Mouse (Mus musculus) MEL (cell line): ENCODE results near the gene Olfr1130. TPM values are rescaled to one million over a fixed set of nuclear protein-coding genes. Genes with fewer than 3 reads are reported as not detected.
"Not testable (repeated sequence)": the region's sequence is repeated elsewhere in the genome, so short reads cannot be mapped to it uniquely, and the experiment has no call there.

Experiments
- DNase-seq: peaks from one replicate; pipeline ENCODE4 v3.0.0; 2011; ENCODE audit warnings: low read depth, low spot score
- H3K27ac ChIP-seq: 2 replicates; pipeline ENCODE4 v1.5.1; 2012; ENCODE audit warnings: low read depth, mild to moderate bottlenecking, control low read depth, low read length, moderate library complexity; ENCODE audit not compliant: control insufficient read depth
- H3K27me3 ChIP-seq, 2 experiments: fragments of 150-350 bp in 1 of 2; sonication (generic) in 1 of 2; 2 replicates each; pipeline ENCODE4 v1.6.1; 2012; ENCODE audit warnings: low read length in 2 of 2, mild to moderate bottlenecking in 2 of 2, improper control_type of control experiment in 1 of 2, moderate library complexity in 1 of 2; ENCODE audit not compliant: insufficient read depth in 2 of 2, control insufficient read depth in 1 of 2
- H3K36me3 ChIP-seq, 2 experiments: 2 replicates each; pipeline ENCODE4 v1.6.1; 2012 to 2014; ENCODE audit warnings: low read length in 2 of 2, improper control_type of control experiment in 1 of 2, inconsistent platforms in 1 of 2, mild to moderate bottlenecking in 1 of 2; ENCODE audit not compliant: insufficient read depth in 2 of 2, control insufficient read depth in 1 of 2
- H3K4me1 ChIP-seq, 2 experiments: fragments of 150-350 bp in 1 of 2; sonication (generic) in 1 of 2; 2 replicates each; pipeline ENCODE4 v1.6.1; 2012; ENCODE audit warnings: low read length in 2 of 2, improper control_type of control experiment in 1 of 2, mild to moderate bottlenecking in 1 of 2; ENCODE audit not compliant: insufficient read depth in 2 of 2, control insufficient read depth in 1 of 2
- H3K4me3 ChIP-seq, 2 experiments: fragments of 150-350 bp in 1 of 2; sonication (generic) in 1 of 2; 2 replicates each; pipeline ENCODE4 v1.5.1; 2012; ENCODE audit warnings: low read depth in 2 of 2, low read length in 2 of 2, mild to moderate bottlenecking in 2 of 2, moderate library complexity in 2 of 2, control low read depth in 1 of 2, improper control_type of control experiment in 1 of 2; ENCODE audit not compliant: control insufficient read depth in 1 of 2, insufficient read depth in 1 of 2
- H3K79me2 ChIP-seq: 2 replicates; pipeline ENCODE4 v1.6.1; 2012; ENCODE audit warnings: mild to moderate bottlenecking, low read length, moderate library complexity; ENCODE audit not compliant: control insufficient read depth, poor library complexity, insufficient read depth
- H3K9ac ChIP-seq: 2 replicates; pipeline ENCODE4 v1.6.1; 2012; ENCODE audit warnings: low read depth, mild to moderate bottlenecking, control low read depth, low read length, moderate library complexity; ENCODE audit not compliant: control insufficient read depth, poor library complexity, severe bottlenecking
- H3K9me3 ChIP-seq: fragments of 150-350 bp; sonication (generic); replicated peaks from 2 replicates; pipeline ENCODE4 v1.6.1; 2012; ENCODE audit warnings: mild to moderate bottlenecking, low read length, improper control_type of control experiment, moderate library complexity; ENCODE audit not compliant: insufficient read depth
- CHD1 ChIP-seq: IDR thresholded peaks from 2 replicates; pipeline ENCODE4 v1.6.1; 2012; ENCODE audit warnings: low read depth, mild to moderate bottlenecking, inconsistent platforms, low read length, improper control_type of control experiment
- CTCF ChIP-seq, 3 experiments: IDR thresholded peaks in 2 of 3; conservative IDR thresholded peaks in 1 of 3; 2 replicates each; pipeline ENCODE4 v1.5.1; 2011 to 2012; ENCODE audit warnings: low read length in 3 of 3, low read depth in 2 of 3, mild to moderate bottlenecking in 2 of 3, improper control_type of control experiment in 1 of 3, inconsistent platforms in 1 of 3, mixed read lengths in 1 of 3, moderate library complexity in 1 of 3; ENCODE audit not compliant: control insufficient read depth in 1 of 3, insufficient read depth in 1 of 3, poor library complexity in 1 of 3, severe bottlenecking in 1 of 3
- GATA1 ChIP-seq: IDR thresholded peaks from 2 replicates; pipeline ENCODE4 v1.6.1; 2011; ENCODE audit warnings: low read depth, low read length, improper control_type of control experiment
- HCFC1 ChIP-seq: IDR thresholded peaks from 2 replicates; pipeline ENCODE4 v1.6.1; 2012; ENCODE audit warnings: low read depth, mild to moderate bottlenecking, inconsistent platforms, low read length, improper control_type of control experiment, moderate library complexity
- JUND ChIP-seq: IDR thresholded peaks from 2 replicates; pipeline ENCODE4 v1.6.1; 2011; ENCODE audit warnings: low read depth, mild to moderate bottlenecking, improper control_type of control experiment, low read length
- MAFK ChIP-seq: IDR thresholded peaks from 2 replicates; pipeline ENCODE4 v1.6.1; 2011; ENCODE audit warnings: low read depth, mild to moderate bottlenecking, low read length, improper control_type of control experiment, borderline replicate concordance
- MXI1 ChIP-seq: IDR thresholded peaks from 2 replicates; pipeline ENCODE4 v1.6.1; 2011; ENCODE audit warnings: mild to moderate bottlenecking, low read depth, low read length, improper control_type of control experiment
- NELFE ChIP-seq: IDR thresholded peaks from 2 replicates; pipeline ENCODE4 v1.6.1; 2011; ENCODE audit warnings: low read depth, low read length, improper control_type of control experiment
- NRF1 ChIP-seq: IDR thresholded peaks from 2 replicates; pipeline ENCODE4 v1.6.1; 2014; ENCODE audit warnings: low read depth, mild to moderate bottlenecking, inconsistent platforms, low read length, improper control_type of control experiment, moderate library complexity; ENCODE audit not compliant: poor library complexity, insufficient read depth, severe bottlenecking
- POLR2AphosphoS2 ChIP-seq: IDR thresholded peaks from 2 replicates; pipeline ENCODE4 v1.6.1; 2011; ENCODE audit warnings: low read length, improper control_type of control experiment
- RAD21 ChIP-seq: IDR thresholded peaks from 2 replicates; pipeline ENCODE4 v1.6.1; 2011; ENCODE audit warnings: mild to moderate bottlenecking, low read depth, low read length, improper control_type of control experiment
- RCOR1 ChIP-seq: IDR thresholded peaks from 2 replicates; pipeline ENCODE4 v1.6.1; 2012; ENCODE audit warnings: low read depth, mild to moderate bottlenecking, inconsistent platforms, low read length, improper control_type of control experiment
- SMC3 ChIP-seq: IDR thresholded peaks from 2 replicates; pipeline ENCODE4 v1.6.1; 2011; ENCODE audit warnings: low read depth, low read length, improper control_type of control experiment
- TBP ChIP-seq: IDR thresholded peaks from 2 replicates; pipeline ENCODE4 v1.8.0; 2011; ENCODE audit warnings: low read depth, low read length, improper control_type of control experiment
- UBTF ChIP-seq: IDR thresholded peaks from 2 replicates; pipeline ENCODE4 v1.6.1; 2012; ENCODE audit warnings: low read depth, mild to moderate bottlenecking, inconsistent platforms, low read length, improper control_type of control experiment, moderate library complexity, borderline replicate concordance; ENCODE audit not compliant: insufficient read depth
- ZNF384 ChIP-seq: IDR thresholded peaks from 2 replicates; pipeline ENCODE4 v1.6.1; 2012; ENCODE audit warnings: low read depth, mild to moderate bottlenecking, inconsistent platforms, low read length, improper control_type of control experiment
- polyA plus RNA-seq, 2 experiments: library from polyadenylated mRNA; stranded (reverse) in 1 of 2; unstranded in 1 of 2; fragments of >175 nt in 1 of 2; fragments of >200 nt in 1 of 2; gene quantifications; 2 replicates each; pipeline versions ENCODE4 v1.2.1 to v1.2.4; 2012; ENCODE audit warnings: low replicate concordance in 2 of 2, low read depth in 1 of 2; ENCODE audit not compliant: insufficient read length in 2 of 2, insufficient read depth in 1 of 2, missing spikeins in 1 of 2
- total RNA-seq: library from RNA; depleted of rRNA; stranded (reverse); fragments of 300-350 nt; gene quantifications from 2 replicates; pipeline ENCODE4 v1.2.3, GENCODE M21; 2012; rRNA removed

The Olfr1130 gene
- total RNA-seq (not detected in 2 replicates), polyA plus RNA-seq (not detected)

- not testable (repeated sequence) for H3K4me1 ChIP-seq, H3K9ac ChIP-seq, H3K27ac ChIP-seq, H3K9me3 ChIP-seq, H3K27me3 ChIP-seq, H3K79me2 ChIP-seq, H3K36me3 ChIP-seq, DNase-seq, H3K4me3 ChIP-seq
Observed at GRCm38 (mm10) chr2:87605912-87606311, at the start of gene Olfr1130. Olfr1130 (plus strand) TSS chr2:87606212.

GRCm38 (mm10) chr2:87573602-87574001 is 32.4 kb upstream of the Olfr1130 start, which contains the start of gene Olfr1129:
Olfr1129 (plus strand) TSS chr2:87573902.
- DNase-seq, H3K79me2 ChIP-seq, H3K27me3 ChIP-seq, H3K27ac ChIP-seq, H3K4me1 ChIP-seq, H3K4me3 ChIP-seq, H3K9ac ChIP-seq, H3K9me3 ChIP-seq, H3K36me3 ChIP-seq: not testable (repeated sequence)

- H3K27ac ChIP-seq: no peak within 1 kb of the TSS
- DNase-seq: no peak
Observed at GRCm38 (mm10) chr2:87626804-87627203, 20.8 kb downstream of the Olfr1130 start, which contains the start of gene Olfr1131. Olfr1131 (plus strand) TSS chr2:87627104.

GRCm38 (mm10) chr2:87637435-87637834 is 31.4 kb downstream of the Olfr1130 start, which contains the start of gene Olfr1132:
Olfr1132 (minus strand) TSS chr2:87637535.
- DNase-seq: no peak
- H3K36me3 ChIP-seq: no peaks in the 10 kb centered on the region
- no peaks in the 10 kb centered on the region for H3K4me1 ChIP-seq
- H3K27me3 ChIP-seq: no peaks in the 10 kb centered on the region
- H3K9me3 ChIP-seq: no peaks in the 10 kb centered on the region
- no peak within 1 kb of the TSS for H3K27ac ChIP-seq
- no peak within 1 kb of the TSS for H3K4me3 ChIP-seq
- TF ChIP-seq ZNF384 (no peak), JUND (no peak), MAFK (no peak), SMC3 (no peak), HCFC1 (no peak), NELFE (no peak), UBTF (no peak), RAD21 (no peak), MXI1 (no peak), CHD1 (no peak), GATA1 (no peak), RCOR1 (no peak), CTCF (IDR thresholded peaks at IDR 0.05 in 2 of 3, conservative IDR thresholded peaks at IDR 0.05 in 1 of 3; ENCODE audit: control insufficient read depth in 1 of 3, insufficient read depth in 1 of 3, low read depth in 2 of 3, low read length in 3 of 3, poor library complexity in 1 of 3, severe bottlenecking in 1 of 3) (no peak), POLR2AphosphoS2 (no peak), NRF1 (no peak)
- H3K9ac ChIP-seq: no peak within 1 kb of the TSS
- H3K79me2 ChIP-seq: no peaks in the 10 kb centered on the region

More at GRCm38 (mm10) chr2:87626804-87627203, 20.8 kb downstream of the Olfr1130 start, which contains the start of gene Olfr1131:
- Histone ChIP-seq H3K4me1 (no peaks in the 10 kb centered on the region), H3K4me3 (no peak within 1 kb of the TSS), H3K79me2 (no peaks in the 10 kb centered on the region), H3K27me3 (no peaks in the 10 kb centered on the region), H3K36me3 (no peaks in the 10 kb centered on the region), H3K9ac (no peak within 1 kb of the TSS), H3K9me3 (no peaks in the 10 kb centered on the region)
- no peak for TF ChIP-seq TBP
- no peak for TF ChIP-seq UBTF
